Mouse (Mus musculus) spleen, adult 2 months (tissue): ENCODE measurements at regions not wholly inside any gene's neighbourhood (a gene's known extent, or its start where the extent isn't known, plus 50 kb on each side); places are given as distances from the start of the nearest gene placed in this dataset.

Experiments
- CTCF ChIP-seq: fragments of 200-500 bp; IDR thresholded peaks from 2 replicates; pipeline ENCODE4 v1.5.1; 2011; ENCODE audit warnings: mild to moderate bottlenecking, inconsistent platforms; ENCODE audit not compliant: insufficient read depth, insufficient read length, insufficient replicate concordance; ENCODE audit errors: extremely low read depth
- POLR2A ChIP-seq: fragments of 200-500 bp; IDR thresholded peaks from 2 replicates; pipeline ENCODE4 v1.6.1; 2011; ENCODE audit warnings: low read depth, low read length, inconsistent platforms

DNA sequence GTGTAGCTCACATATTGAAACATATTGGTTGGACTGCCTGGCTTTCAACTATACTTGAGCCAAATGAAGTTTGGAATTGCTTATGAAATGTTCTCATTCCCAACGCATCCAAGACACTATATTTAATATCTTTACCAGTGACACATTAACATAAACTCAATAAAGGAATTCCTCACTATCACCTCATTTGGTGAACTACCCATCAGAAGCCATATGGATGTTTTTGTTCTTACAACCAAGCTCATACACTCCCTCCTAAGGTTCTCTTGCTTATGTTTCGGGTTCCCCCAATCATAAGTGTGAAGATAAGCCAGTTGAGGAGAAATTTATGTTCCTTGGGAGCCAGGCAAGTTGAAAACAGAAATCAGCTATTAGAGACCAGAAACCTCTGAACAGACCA, 89.1 kb downstream of the Car2 start:
- TF ChIP-seq CTCF (no peak), POLR2A (no peak)
